Mouse (Mus musculus): ENCODE data around the gene Plekhm2. TPM values are rescaled to one million over a fixed set of nuclear protein-coding genes. Genes with fewer than 3 reads are reported as not detected.

The Plekhm2 gene
- polyA plus RNA-seq, 1 experiment from 2014 or later = 3.5 TPM

GRCm38 (mm10) chr4:141639474-141639873 is 25.2 kb downstream of the Plekhm2 start:
- 71% methylated on average over 11 of the region's 11 CpGs for WGBS
- no peak overlapping the region for H3K27ac ChIP-seq (replicated peaks; ENCODE audit: low read depth, low read length)
- no peak overlapping the region for H3K4me3 ChIP-seq (ENCODE audit: low read depth, low read length)
- DNase-seq (ENCODE audit: low spot score) (no peak), ATAC-seq (replicated peaks; ENCODE audit: insufficient number of reproducible peaks, low FRiP score, low TSS enrichment, low read depth) (no peak)
- H3K36me3 ChIP-seq (replicated peaks; ENCODE audit: control insufficient read depth, insufficient read depth, low read depth, low read length) = no peaks in the 10 kb centered on the region; the same call in 1 of the 2 replicates
- H3K9me3 ChIP-seq (replicated peaks; ENCODE audit: control insufficient read depth, low read length) = no peaks in the 10 kb centered on the region
- no peak overlapping the region for H3K9ac ChIP-seq (replicated peaks; ENCODE audit: low read length)
- no peak overlapping the region for H3K4me2 ChIP-seq (ENCODE audit: low read depth, low read length)
- no peaks in the 10 kb centered on the region for H3K4me1 ChIP-seq (ENCODE audit: control insufficient read depth, insufficient read depth, low read length)
- H3K27me3 ChIP-seq (ENCODE audit: control insufficient read depth, insufficient read depth, low read length) = no peaks in the 10 kb centered on the region

- Histone ChIP-seq H3K4me2 (ENCODE audit: low read depth, low read length) (no peak overlapping the region), H3K4me1 (ENCODE audit: control insufficient read depth, insufficient read depth, low read length) (no peaks in the 10 kb centered on the region), H3K27me3 (ENCODE audit: control insufficient read depth, insufficient read depth, low read length) (no peaks in the 10 kb centered on the region), H3K36me3 (replicated peaks; ENCODE audit: control insufficient read depth, insufficient read depth, low read depth, low read length) (peaks cover 7% of the 10 kb centered on the region), H3K9me3 (replicated peaks; ENCODE audit: control insufficient read depth, low read length) (no peaks in the 10 kb centered on the region), H3K27ac (replicated peaks; ENCODE audit: low read depth, low read length) (no peak overlapping the region), H3K9ac (replicated peaks; ENCODE audit: low read length) (no peak overlapping the region), H3K4me3 (ENCODE audit: low read depth, low read length) (no peak overlapping the region)
- DNase-seq (ENCODE audit: low spot score) (no peak), ATAC-seq (replicated peaks; ENCODE audit: insufficient number of reproducible peaks, low FRiP score, low TSS enrichment, low read depth) (no peak)
- WGBS = 93% methylated on average over 5 of the region's 5 CpGs
Observed at GRCm38 (mm10) chr4:141636693-141637092, 28.0 kb downstream of the Plekhm2 start.

DNA sequence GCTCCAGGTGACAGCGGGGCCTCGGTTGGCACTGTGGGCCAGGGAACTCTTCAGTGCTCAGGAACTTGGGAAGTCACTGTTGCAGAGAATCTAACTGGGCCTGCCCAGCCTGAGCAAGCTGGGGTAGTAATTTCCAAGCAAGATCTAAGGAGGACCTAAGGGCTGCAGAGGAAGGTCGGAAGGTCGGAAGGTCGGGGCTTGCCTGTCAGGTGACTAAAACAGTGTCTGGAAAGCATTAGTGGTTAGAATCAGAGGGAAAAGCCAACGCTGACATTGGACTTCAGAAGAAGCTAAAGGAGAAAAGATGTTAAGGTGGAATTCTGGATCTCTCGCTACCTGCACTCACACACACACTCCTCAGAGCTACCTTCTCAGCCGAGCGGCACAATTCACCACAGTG is 28.7 kb downstream of the Plekhm2 start:
- Histone ChIP-seq H3K4me1 (ENCODE audit: control insufficient read depth, insufficient read depth, low read length) (no peaks in the 10 kb centered on the region), H3K27me3 (ENCODE audit: control insufficient read depth, insufficient read depth, low read length) (no peaks in the 10 kb centered on the region), H3K9ac (replicated peaks; ENCODE audit: low read length) (no peak overlapping the region), H3K4me3 (ENCODE audit: low read depth, low read length) (no peak overlapping the region), H3K9me3 (replicated peaks; ENCODE audit: control insufficient read depth, low read length) (no peaks in the 10 kb centered on the region), H3K4me2 (ENCODE audit: low read depth, low read length) (no peak overlapping the region), H3K36me3 (replicated peaks; ENCODE audit: control insufficient read depth, insufficient read depth, low read depth, low read length) (peaks cover 14% of the 10 kb centered on the region), H3K27ac (replicated peaks; ENCODE audit: low read depth, low read length) (no peak overlapping the region)
- WGBS = 49% methylated on average over 9 of the region's 9 CpGs
- no peak for ATAC-seq (replicated peaks; ENCODE audit: insufficient number of reproducible peaks, low FRiP score, low TSS enrichment, low read depth)
- DNase-seq (ENCODE audit: low spot score) = no peak

DNA sequence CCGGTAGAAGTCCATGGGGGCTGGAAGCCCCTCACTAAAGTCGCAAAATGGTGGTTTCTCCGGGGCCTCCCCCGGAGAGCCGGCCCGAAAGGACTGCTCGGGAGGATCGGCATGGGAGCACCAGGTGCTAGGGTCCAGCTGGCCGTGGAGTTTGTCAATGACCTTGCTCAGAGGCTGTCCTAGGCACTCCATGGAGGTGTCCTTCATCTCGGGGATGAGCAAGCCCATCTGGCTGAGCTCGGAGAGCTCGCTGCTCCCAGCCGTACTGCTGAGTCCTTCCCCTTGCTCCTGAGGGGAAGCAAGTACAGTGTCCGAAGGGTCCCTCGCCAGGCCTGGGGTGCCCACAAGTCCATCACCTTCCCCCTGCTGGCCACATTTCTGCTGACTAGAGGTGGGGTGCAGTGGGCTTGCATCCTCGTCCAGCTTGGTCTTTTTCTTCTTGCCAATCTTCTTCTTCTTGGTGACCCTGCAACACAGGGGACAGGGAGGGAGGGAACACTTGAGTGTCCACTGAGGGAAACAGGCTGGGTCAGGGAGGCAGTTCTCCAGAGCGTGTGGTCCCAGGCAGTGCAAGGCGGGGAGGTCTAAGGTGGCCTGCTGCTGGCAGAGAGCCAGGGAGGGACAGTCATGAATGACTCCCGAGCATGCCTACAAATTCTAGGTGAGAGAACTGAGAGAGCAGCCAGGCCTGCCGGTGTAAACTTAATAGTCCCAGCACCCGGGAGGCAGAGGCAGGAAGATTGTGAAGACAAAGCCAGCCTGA is 32.4 kb downstream of the Plekhm2 start:
- no peak for DNase-seq (ENCODE audit: low spot score)
- Histone ChIP-seq H3K4me2 (ENCODE audit: low read depth, low read length) (no peak overlapping the region), H3K9me3 (replicated peaks; ENCODE audit: control insufficient read depth, low read length) (no peaks in the 10 kb centered on the region), H3K9ac (replicated peaks; ENCODE audit: low read length) (no peak overlapping the region), H3K4me1 (ENCODE audit: control insufficient read depth, insufficient read depth, low read length) (no peaks in the 10 kb centered on the region), H3K27me3 (ENCODE audit: control insufficient read depth, insufficient read depth, low read length) (no peaks in the 10 kb centered on the region), H3K27ac (replicated peaks; ENCODE audit: low read depth, low read length) (no peak overlapping the region), H3K36me3 (replicated peaks; ENCODE audit: control insufficient read depth, insufficient read depth, low read depth, low read length) (peaks cover 27% of the 10 kb centered on the region), H3K4me3 (ENCODE audit: low read depth, low read length) (no peak overlapping the region)
- WGBS = 91% methylated on average over 21 of the region's 21 CpGs
- no peak for ATAC-seq (replicated peaks; ENCODE audit: insufficient number of reproducible peaks, low FRiP score, low TSS enrichment, low read depth)

DNA sequence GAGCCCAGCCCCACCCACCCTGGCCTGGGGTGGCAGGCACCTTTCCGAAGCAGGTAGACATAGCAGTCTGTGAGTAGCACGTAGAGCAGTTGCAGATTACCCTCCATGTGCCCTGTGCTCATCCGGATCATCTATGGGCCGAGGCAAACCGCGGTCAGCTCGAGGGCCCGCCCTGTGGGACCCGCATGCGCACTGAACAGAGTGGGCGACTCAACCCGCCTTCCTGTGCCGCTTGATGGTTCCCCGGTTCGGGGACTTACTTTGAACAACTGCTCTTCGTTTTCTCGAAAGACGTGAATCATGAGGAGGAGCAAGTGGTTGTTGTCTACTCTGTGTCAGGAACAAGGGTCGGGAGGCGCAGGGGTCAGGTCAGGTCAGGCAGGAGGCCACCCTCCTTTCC is 33.4 kb downstream of the Plekhm2 start:
- 94% methylated on average over 20 of the region's 20 CpGs for WGBS
- H3K9me3 ChIP-seq (replicated peaks; ENCODE audit: control insufficient read depth, low read length) = no peaks in the 10 kb centered on the region
- H3K36me3 ChIP-seq (replicated peaks; ENCODE audit: control insufficient read depth, insufficient read depth, low read depth, low read length) = peaks cover 27% of the 10 kb centered on the region
- no peak overlapping the region for H3K27ac ChIP-seq (replicated peaks; ENCODE audit: low read depth, low read length)
- no peak overlapping the region for H3K4me2 ChIP-seq (ENCODE audit: low read depth, low read length)
- no peak for ATAC-seq (replicated peaks; ENCODE audit: insufficient number of reproducible peaks, low FRiP score, low TSS enrichment, low read depth)
- no peak for DNase-seq (ENCODE audit: low spot score)
- H3K27me3 ChIP-seq (ENCODE audit: control insufficient read depth, insufficient read depth, low read length) = no peaks in the 10 kb centered on the region
- no peak overlapping the region for H3K4me3 ChIP-seq (ENCODE audit: low read depth, low read length)
- no peak overlapping the region for H3K9ac ChIP-seq (replicated peaks; ENCODE audit: low read length)
- H3K4me1 ChIP-seq (ENCODE audit: control insufficient read depth, insufficient read depth, low read length) = no peaks in the 10 kb centered on the region

DNA sequence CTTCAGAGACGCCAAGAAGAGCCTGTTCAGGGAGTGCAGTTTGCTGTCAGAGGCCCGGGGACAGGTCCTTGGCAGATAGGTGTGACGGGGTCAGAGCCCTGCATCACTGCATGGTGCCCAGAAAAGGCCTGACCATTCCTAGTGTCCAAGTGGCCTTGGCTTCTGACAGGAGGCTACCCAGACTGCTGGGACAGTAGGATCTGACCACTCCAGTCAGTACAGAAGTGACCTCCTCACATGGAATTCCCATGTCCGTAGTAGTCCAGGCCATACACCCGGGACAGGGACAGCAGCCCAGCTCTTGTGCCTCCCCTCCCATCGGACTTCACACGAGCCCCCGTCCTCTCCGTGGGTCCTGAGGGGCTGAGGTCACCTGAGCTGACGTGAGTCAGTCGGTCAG is 34.7 kb downstream of the Plekhm2 start:
- DNase-seq (ENCODE audit: low spot score) (no peak), ATAC-seq (replicated peaks; ENCODE audit: insufficient number of reproducible peaks, low FRiP score, low TSS enrichment, low read depth) (no peak)
- H3K36me3 ChIP-seq (replicated peaks; ENCODE audit: control insufficient read depth, insufficient read depth, low read depth, low read length) = peaks cover 27% of the 10 kb centered on the region
- no peaks in the 10 kb centered on the region for H3K27me3 ChIP-seq (ENCODE audit: control insufficient read depth, insufficient read depth, low read length)
- H3K27ac ChIP-seq (replicated peaks; ENCODE audit: low read depth, low read length) = no peak overlapping the region
- H3K4me1 ChIP-seq (ENCODE audit: control insufficient read depth, insufficient read depth, low read length) = no peaks in the 10 kb centered on the region
- H3K9ac ChIP-seq (replicated peaks; ENCODE audit: low read length) = no peak overlapping the region
- 96% methylated on average over 11 of the region's 11 CpGs for WGBS
- no peaks in the 10 kb centered on the region for H3K9me3 ChIP-seq (replicated peaks; ENCODE audit: control insufficient read depth, low read length)
- H3K4me3 ChIP-seq (ENCODE audit: low read depth, low read length) = no peak overlapping the region
- no peak overlapping the region for H3K4me2 ChIP-seq (ENCODE audit: low read depth, low read length)

DNA sequence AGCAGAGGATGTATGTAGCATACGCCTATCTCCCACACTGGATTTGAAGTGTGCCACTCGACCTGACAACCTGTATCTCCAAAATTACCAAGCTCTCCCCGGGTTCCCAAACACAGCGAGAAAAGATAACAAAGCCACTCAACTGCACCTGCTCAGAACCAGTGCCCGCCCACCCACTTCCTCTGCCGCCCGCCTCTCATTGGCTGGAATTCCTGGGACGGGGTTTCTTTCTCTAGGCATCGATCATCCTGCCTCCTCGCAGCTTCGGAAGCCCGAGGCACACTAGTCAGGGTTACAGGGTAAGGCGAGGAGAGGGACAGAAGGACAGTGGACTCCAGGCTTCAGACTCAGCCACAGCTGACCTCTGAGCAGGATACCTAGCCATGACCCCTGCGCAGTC is 36.0 kb downstream of the Plekhm2 start:
- no peaks in the 10 kb centered on the region for H3K9me3 ChIP-seq (replicated peaks; ENCODE audit: control insufficient read depth, low read length)
- H3K36me3 ChIP-seq (replicated peaks; ENCODE audit: control insufficient read depth, insufficient read depth, low read depth, low read length) = peaks cover 24% of the 10 kb centered on the region
- no peaks in the 10 kb centered on the region for H3K4me1 ChIP-seq (ENCODE audit: control insufficient read depth, insufficient read depth, low read length)
- DNase-seq (ENCODE audit: low spot score) = no peak
- H3K27ac ChIP-seq (replicated peaks; ENCODE audit: low read depth, low read length) = no peak overlapping the region
- no peaks in the 10 kb centered on the region for H3K27me3 ChIP-seq (ENCODE audit: control insufficient read depth, insufficient read depth, low read length)
- H3K4me3 ChIP-seq (ENCODE audit: low read depth, low read length) = no peak overlapping the region
- WGBS = 84% methylated on average over 14 of the region's 14 CpGs
- ATAC-seq (replicated peaks; ENCODE audit: insufficient number of reproducible peaks, low FRiP score, low TSS enrichment, low read depth) = no peak
- H3K4me2 ChIP-seq (ENCODE audit: low read depth, low read length) = no peak overlapping the region
- no peak overlapping the region for H3K9ac ChIP-seq (replicated peaks; ENCODE audit: low read length)

- Histone ChIP-seq H3K4me1 (ENCODE audit: control insufficient read depth, insufficient read depth, low read length) (no peaks in the 10 kb centered on the region), H3K9me3 (replicated peaks; ENCODE audit: control insufficient read depth, low read length) (no peaks in the 10 kb centered on the region), H3K9ac (replicated peaks; ENCODE audit: low read length) (no peak overlapping the region), H3K36me3 (replicated peaks; ENCODE audit: control insufficient read depth, insufficient read depth, low read depth, low read length) (peaks cover 24% of the 10 kb centered on the region), H3K27me3 (ENCODE audit: control insufficient read depth, insufficient read depth, low read length) (no peaks in the 10 kb centered on the region), H3K4me3 (ENCODE audit: low read depth, low read length) (no peak overlapping the region), H3K27ac (replicated peaks; ENCODE audit: low read depth, low read length) (no peak overlapping the region), H3K4me2 (ENCODE audit: low read depth, low read length) (no peak overlapping the region)
- WGBS = 88% methylated on average over 5 of the region's 5 CpGs
- ATAC-seq (replicated peaks; ENCODE audit: insufficient number of reproducible peaks, low FRiP score, low TSS enrichment, low read depth) (no peak), DNase-seq (ENCODE audit: low spot score) (no peak)
Observed at GRCm38 (mm10) chr4:141627502-141627901, 37.2 kb downstream of the Plekhm2 start.

Measured in embryonic facial prominence, embryonic 11.5 days (tissue).